Mouse (Mus musculus): ENCODE measurements around the gene Pccb.

DNA sequence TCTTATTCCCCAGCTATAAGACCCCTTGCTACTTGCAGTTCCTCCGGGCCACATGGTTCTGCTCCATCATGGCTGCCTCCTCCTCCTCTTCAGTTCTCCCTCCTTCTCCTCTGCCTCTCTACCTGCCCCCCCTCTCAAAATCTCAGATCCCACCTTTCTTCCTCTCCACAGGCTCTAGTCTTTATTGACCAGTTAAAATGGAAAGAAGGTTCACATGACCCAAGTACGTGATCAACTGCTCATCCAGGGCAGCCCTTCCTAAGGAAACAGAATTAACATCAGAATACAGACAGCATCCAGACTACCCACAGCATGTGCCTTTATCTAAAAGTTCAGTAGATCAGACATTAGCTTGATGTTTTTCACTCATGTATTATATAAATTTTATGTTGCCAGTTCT is 65.2 kb downstream of the Pccb start:
- no peak for TF ChIP-seq POLR2A (IDR thresholded peaks at IDR 0.05; ENCODE audit: borderline replicate concordance, control insufficient read depth, low read depth, low read length)
- TF ChIP-seq CTCF (IDR thresholded peaks at IDR 0.05; ENCODE audit: control insufficient read depth, insufficient read depth, low read length): no peak

All from bone marrow, adult 2 months (tissue).